Mouse (Mus musculus) ES-Bruce4 (cell line): ENCODE data around the gene Sema5a.

Experiments used
- CTCF ChIP-seq: IDR thresholded peaks from one replicate; pipeline ENCODE4 v1.8.1; 2011; ENCODE audit warnings: low read depth, low read length
- POLR2A ChIP-seq: IDR thresholded peaks from one replicate; pipeline ENCODE4 v1.8.1; 2011; ENCODE audit warnings: low read length; ENCODE audit not compliant: insufficient read depth

- TF ChIP-seq CTCF (no peak), POLR2A (no peak)
Measured at GRCm38 (mm10) chr15:32297266-32297665, 52.7 kb downstream of the Sema5a start.
